Mouse (Mus musculus): Measurements from ENCODE around the gene Bri3bp.

- TF ChIP-seq CTCF (IDR thresholded peaks at IDR 0.05; ENCODE audit: extremely low read depth, insufficient read depth, insufficient read length, insufficient replicate concordance) (peak; percentile 70; the same call in 1 of the 2 replicates), POLR2A (IDR thresholded peaks at IDR 0.05; ENCODE audit: low read depth, low read length) (no peak)
These were observed 20.6 kb downstream of the Bri3bp start for GRCm38 (mm10) chr5:125461868-125462445.

All from spleen, adult 2 months (tissue).